23 mouse cellular contexts compared by ENCODE assay signal in genomic region chr14:10531748-10532500, GRCm38 (mm10).
DNase-seq lines count a peak whose midpoint lies in the region; ATAC-seq and TF ChIP-seq lines count a peak whose summit lies in the region.
"Had no signal": no experiment of that assay in that cellular context is flagged by ENCODE, and none has a peak within 500 bp of the region (broad histone marks: within the 10 kb centered on the region; RNA-seq: fewer than 3 reads in every experiment).

No protein-coding gene starts in this region.

- H3K36me3 ChIP-seq in forebrain, embryonic 16.5 days (ENCODE audit: control insufficient read depth, insufficient read depth) = no peaks in the 10 kb centered on the region
- H3K36me3 ChIP-seq in forebrain, embryonic 15.5 days = no peaks in the 10 kb centered on the region
- no peaks in the 10 kb centered on the region for H3K36me3 ChIP-seq in heart, embryonic 16.5 days (ENCODE audit: control insufficient read depth, insufficient read depth)
- no peaks in the 10 kb centered on the region for H3K36me3 ChIP-seq in limb, embryonic 14.5 days (ENCODE audit: control insufficient read depth, insufficient read depth, low read length)
- H3K36me3 ChIP-seq in limb, embryonic 10.5 days = no peaks in the 10 kb centered on the region
- H3K36me3 ChIP-seq in stomach, embryonic 14.5 days (ENCODE audit: control insufficient read depth, insufficient read depth, low read length) = no peaks in the 10 kb centered on the region
- no peaks in the 10 kb centered on the region for H3K36me3 ChIP-seq in stomach, postnatal 0 days (ENCODE audit: control insufficient read depth, insufficient read depth, low read length)
- H3K36me3 ChIP-seq: embryonic facial prominence, embryonic 15.5 days; forebrain, embryonic 10.5 days; hindbrain, embryonic 10.5 days; intestine, embryonic 15.5 days had no signal

- intact Hi-C loops in heart, postnatal 36 days (cut with DNase I) = no loop called here

- H3K9me3 ChIP-seq in forebrain, embryonic 16.5 days (ENCODE audit: control insufficient read depth, low read length) = no peaks in the 10 kb centered on the region
- H3K9me3 ChIP-seq in forebrain, embryonic 15.5 days = no peaks in the 10 kb centered on the region
- no peaks in the 10 kb centered on the region for H3K9me3 ChIP-seq in heart, embryonic 16.5 days (replicated peaks; ENCODE audit: control insufficient read depth, low read length)
- no peaks in the 10 kb centered on the region for H3K9me3 ChIP-seq in limb, embryonic 14.5 days (ENCODE audit: control insufficient read depth, low read length)
- no peaks in the 10 kb centered on the region for H3K9me3 ChIP-seq in limb, embryonic 10.5 days (replicated peaks)
- no peaks in the 10 kb centered on the region for H3K9me3 ChIP-seq in stomach, embryonic 14.5 days (ENCODE audit: control insufficient read depth, low read depth, low read length)
- no peaks in the 10 kb centered on the region for H3K9me3 ChIP-seq in stomach, postnatal 0 days (ENCODE audit: control insufficient read depth, low read length)
- H3K9me3 ChIP-seq: embryonic facial prominence, embryonic 15.5 days; forebrain, embryonic 10.5 days; hindbrain, embryonic 10.5 days; intestine, embryonic 15.5 days had no signal

- TF ChIP-seq EP300 in stomach, postnatal 0 days (optimal IDR thresholded peaks at IDR 0.05) = no peak

- H3K4me2 ChIP-seq in forebrain, embryonic 16.5 days (ENCODE audit: low read length) = no peak overlapping the region
- no peak overlapping the region for H3K4me2 ChIP-seq in forebrain, embryonic 15.5 days (replicated peaks)
- 0 out of 2 replicates have a peak overlapping the region, but pooled peaks have one; percentile 15 for H3K4me2 ChIP-seq in heart, embryonic 16.5 days (ENCODE audit: low read depth, low read length)
- no peak overlapping the region for H3K4me2 ChIP-seq in limb, embryonic 14.5 days (replicated peaks; ENCODE audit: low read depth, low read length, severe bottlenecking)
- no peak overlapping the region for H3K4me2 ChIP-seq in stomach, embryonic 14.5 days (replicated peaks; ENCODE audit: low read depth, low read length)
- H3K4me2 ChIP-seq in stomach, postnatal 0 days (replicated peaks; ENCODE audit: low read depth) = no peak overlapping the region
- H3K4me2 ChIP-seq: embryonic facial prominence, embryonic 15.5 days; hindbrain, embryonic 14.5 days; intestine, embryonic 15.5 days had no signal

- H3K4me3 ChIP-seq in forebrain, embryonic 16.5 days (replicated peaks; ENCODE audit: low read length) = no peak overlapping the region
- H3K4me3 ChIP-seq in forebrain, embryonic 15.5 days = no peak overlapping the region
- no peak overlapping the region for H3K4me3 ChIP-seq in heart, embryonic 16.5 days (ENCODE audit: low read length)
- H3K4me3 ChIP-seq in limb, embryonic 14.5 days (replicated peaks; ENCODE audit: low read length) = no peak overlapping the region
- H3K4me3 ChIP-seq in limb, embryonic 10.5 days = no peak overlapping the region
- H3K4me3 ChIP-seq in stomach, embryonic 14.5 days (ENCODE audit: low read depth, low read length) = no peak overlapping the region
- H3K4me3 ChIP-seq in stomach, postnatal 0 days (ENCODE audit: low read depth, low read length) = no peak overlapping the region
- H3K4me3 ChIP-seq: embryonic facial prominence, embryonic 15.5 days; erythroblast, embryonic 14.5 days; forebrain, embryonic 10.5 days; hindbrain, embryonic 10.5 days; intestine, embryonic 15.5 days had no signal

- WGBS in forebrain, embryonic 16.5 days = 70% methylated on average over 8 of the region's 8 CpGs
- 74% methylated on average over 8 of the region's 8 CpGs for WGBS in forebrain, embryonic 15.5 days
- 59% methylated on average over 8 of the region's 8 CpGs for WGBS in heart, embryonic 16.5 days
- 69% methylated on average over 8 of the region's 8 CpGs for WGBS in limb, embryonic 14.5 days
- WGBS in limb, embryonic 10.5 days = 83% methylated on average over 8 of the region's 8 CpGs
- 77% methylated on average over 8 of the region's 8 CpGs for WGBS in stomach, embryonic 14.5 days
- 71% methylated on average over 8 of the region's 8 CpGs for WGBS in stomach, postnatal 0 days

- peak; percentile 64; the same call in 1 of the 2 replicates for ATAC-seq in forebrain, embryonic 16.5 days
- no peak; the same call in 1 of the 2 replicates for ATAC-seq in forebrain, embryonic 15.5 days (replicated peaks)
- peak; percentile 65; the same call in 1 of the 2 replicates for ATAC-seq in heart, embryonic 16.5 days (replicated peaks; ENCODE audit: extremely low read depth, insufficient read depth, low FRiP score)
- ATAC-seq in limb, embryonic 14.5 days (ENCODE audit: low FRiP score, low read depth) = no peak
- ATAC-seq in stomach, embryonic 14.5 days (ENCODE audit: insufficient number of reproducible peaks, insufficient read depth, low FRiP score, low read depth) = 0 out of 2 replicates have a peak, but pooled peaks have one; percentile 49
- ATAC-seq in stomach, postnatal 0 days (ENCODE audit: low FRiP score, low TSS enrichment) = no peak
- ATAC-seq: activated CD4-positive, CD25-positive, alpha-beta regulatory T cell, adult 4 months; intestine, embryonic 15.5 days; Patski had no signal

- no peak for DNase-seq in heart, postnatal 36 days
- DNase-seq in limb, embryonic 14.5 days (ENCODE audit: low spot score) = peak; percentile 56
- DNase-seq in limb, embryonic 10.5 days (ENCODE audit: low spot score) = no peak
- DNase-seq in stomach, postnatal 0 days (ENCODE audit: low spot score) = no peak
- DNase-seq: adrenal gland, postnatal 14 days; cerebellum, adult 18-20 months; cerebellum, adult 9-11 months; cerebellum, postnatal 36 days; gastrocnemius, postnatal 10 days; kidney, adult 18-20 months had no signal

- H3K27ac ChIP-seq in forebrain, embryonic 16.5 days (ENCODE audit: low read length) = no peak overlapping the region
- H3K27ac ChIP-seq in forebrain, embryonic 15.5 days (replicated peaks) = no peak overlapping the region
- H3K27ac ChIP-seq in heart, embryonic 16.5 days (ENCODE audit: low read length) = no peak overlapping the region
- no peak overlapping the region for H3K27ac ChIP-seq in limb, embryonic 14.5 days (replicated peaks; ENCODE audit: low read depth, low read length)
- H3K27ac ChIP-seq in limb, embryonic 10.5 days = no peak overlapping the region
- H3K27ac ChIP-seq in stomach, embryonic 14.5 days (ENCODE audit: low read length) = no peak overlapping the region
- no peak overlapping the region for H3K27ac ChIP-seq in stomach, postnatal 0 days (replicated peaks)
- H3K27ac ChIP-seq: embryonic facial prominence, embryonic 15.5 days; forebrain, embryonic 10.5 days; hindbrain, embryonic 10.5 days; hindbrain, embryonic 14.5 days; intestine, embryonic 15.5 days had no signal

- no peak for TF ChIP-seq CTCF in stomach, postnatal 0 days (IDR thresholded peaks at IDR 0.05; ENCODE audit: low read depth)

- H3K27me3 ChIP-seq in forebrain, embryonic 16.5 days (replicated peaks; ENCODE audit: control insufficient read depth, insufficient read depth, low read length) = no peaks in the 10 kb centered on the region
- H3K27me3 ChIP-seq in forebrain, embryonic 15.5 days = no peaks in the 10 kb centered on the region
- no peaks in the 10 kb centered on the region for H3K27me3 ChIP-seq in heart, embryonic 16.5 days (ENCODE audit: control insufficient read depth, insufficient read depth, low read length)
- no peaks in the 10 kb centered on the region for H3K27me3 ChIP-seq in limb, embryonic 14.5 days (ENCODE audit: control insufficient read depth, insufficient read depth, low read length)
- no peaks in the 10 kb centered on the region for H3K27me3 ChIP-seq in limb, embryonic 10.5 days (ENCODE audit: low read depth, poor library complexity, severe bottlenecking)
- H3K27me3 ChIP-seq in stomach, embryonic 14.5 days (ENCODE audit: control insufficient read depth, insufficient read depth, low read length) = no peaks in the 10 kb centered on the region
- H3K27me3 ChIP-seq in stomach, postnatal 0 days (ENCODE audit: control insufficient read depth, insufficient read depth, low read length) = no peaks in the 10 kb centered on the region
- H3K27me3 ChIP-seq: CH12.LX; embryonic facial prominence, embryonic 15.5 days; intestine, embryonic 15.5 days; Patski had no signal

- no peak for TF ChIP-seq POLR2A in limb, embryonic 14.5 days (IDR thresholded peaks at IDR 0.05; ENCODE audit: borderline replicate concordance, extremely low read depth, insufficient read depth, insufficient read length)

- no peaks in the 10 kb centered on the region for H3K4me1 ChIP-seq in forebrain, embryonic 16.5 days (replicated peaks; ENCODE audit: control insufficient read depth, insufficient read depth, low read length)
- no peaks in the 10 kb centered on the region for H3K4me1 ChIP-seq in forebrain, embryonic 15.5 days
- peaks cover 5% of the 10 kb centered on the region; the same call in 1 of the 2 replicates for H3K4me1 ChIP-seq in heart, embryonic 16.5 days (ENCODE audit: control insufficient read depth, insufficient read depth, low read length)
- H3K4me1 ChIP-seq in limb, embryonic 14.5 days (ENCODE audit: control insufficient read depth, insufficient read depth, low read length) = no peaks in the 10 kb centered on the region
- H3K4me1 ChIP-seq in limb, embryonic 10.5 days = peaks cover 5% of the 10 kb centered on the region
- H3K4me1 ChIP-seq in stomach, embryonic 14.5 days (ENCODE audit: control insufficient read depth, insufficient read depth, low read length) = no peaks in the 10 kb centered on the region
- H3K4me1 ChIP-seq in stomach, postnatal 0 days (replicated peaks; ENCODE audit: control insufficient read depth, insufficient read depth) = no peaks in the 10 kb centered on the region
- H3K4me1 ChIP-seq: intestine, embryonic 15.5 days had no signal

- no peak overlapping the region for H3K9ac ChIP-seq in forebrain, embryonic 16.5 days (replicated peaks; ENCODE audit: low read depth, low read length)
- H3K9ac ChIP-seq in forebrain, embryonic 15.5 days (replicated peaks) = no peak overlapping the region
- no peak overlapping the region for H3K9ac ChIP-seq in heart, embryonic 16.5 days (ENCODE audit: low read length)
- no peak overlapping the region for H3K9ac ChIP-seq in limb, embryonic 14.5 days (ENCODE audit: low read depth, low read length, severe bottlenecking)
- no peak overlapping the region for H3K9ac ChIP-seq in stomach, embryonic 14.5 days (replicated peaks; ENCODE audit: low read depth, low read length)
- no peak overlapping the region for H3K9ac ChIP-seq in stomach, postnatal 0 days (ENCODE audit: low read length)
- H3K9ac ChIP-seq: embryonic facial prominence, embryonic 15.5 days; hindbrain, embryonic 14.5 days; intestine, embryonic 15.5 days had no signal

Comparison
In these comparisons a context has a peak if more than half of its experiments do, and no peak if none do; other contexts are left out.
1. ATAC-seq: peak in forebrain, embryonic 16.5 days (single experiment), heart, embryonic 16.5 days (single experiment) and stomach, embryonic 14.5 days (single experiment); none in forebrain, embryonic 15.5 days (single experiment), limb, embryonic 14.5 days (single experiment) and stomach, postnatal 0 days (single experiment).